Mouse (Mus musculus): ENCODE data around the gene 2610044O15Rik8. TPM values are rescaled to one million over a fixed set of nuclear protein-coding genes. Genes with fewer than 3 reads are reported as not detected.
"Not testable (repeated sequence)": the region's sequence is repeated elsewhere in the genome, so short reads cannot be mapped to it uniquely, and the experiment has no call there.

2610044O15Rik8 gene
- 28.4 and 29.0 TPM in 2 replicates for polyA plus RNA-seq (2015; fragmentation: Nextera tagmentation; extraction: Ambion mirVana)

DNA sequence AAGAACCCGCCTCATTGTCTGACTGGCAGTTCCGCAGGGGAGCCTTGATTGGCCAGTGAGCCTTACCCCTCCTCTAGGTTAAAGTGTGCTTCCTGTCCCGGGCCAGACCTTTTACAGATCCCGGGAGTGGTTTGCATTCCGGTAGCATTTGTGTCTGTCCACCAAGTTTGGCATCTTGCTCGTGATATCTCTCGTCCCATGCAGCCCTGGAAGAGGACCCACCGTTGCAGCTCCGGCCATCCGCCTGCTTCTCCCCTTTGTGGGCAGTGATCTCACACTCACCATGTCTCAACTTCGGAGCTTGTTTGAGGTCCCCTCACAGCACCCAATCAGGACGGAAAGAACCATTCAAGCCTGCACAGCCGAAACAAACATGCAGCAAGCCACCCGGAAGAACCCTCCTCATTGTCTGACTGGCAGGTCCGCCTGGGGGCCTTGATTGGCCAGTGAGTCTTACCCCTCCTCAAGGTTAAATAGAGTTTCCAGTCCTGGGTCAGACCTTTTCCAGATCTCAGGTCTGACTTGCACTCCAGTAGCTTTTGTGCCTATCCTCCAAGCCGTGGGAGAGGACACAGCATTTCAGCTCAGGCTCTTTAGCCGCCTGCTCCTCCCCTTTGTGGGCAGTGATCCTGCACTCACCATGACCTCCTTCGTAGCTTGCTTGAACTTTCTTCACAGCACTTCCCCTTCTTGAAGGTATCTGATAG is at the start of gene 2610044O15Rik8:
2610044O15Rik8 (minus strand) TSS at position 380 of the 707 bp plus-strand sequence.
- H3K9ac ChIP-seq (ENCODE audit: low read depth, low read length) = peak within 1 kb of the TSS; percentile 71
- H3K9me3 ChIP-seq (replicated peaks; ENCODE audit: control insufficient read depth, low read length, poor library complexity, severe bottlenecking) = no peaks in the 10 kb centered on the region

DNA sequence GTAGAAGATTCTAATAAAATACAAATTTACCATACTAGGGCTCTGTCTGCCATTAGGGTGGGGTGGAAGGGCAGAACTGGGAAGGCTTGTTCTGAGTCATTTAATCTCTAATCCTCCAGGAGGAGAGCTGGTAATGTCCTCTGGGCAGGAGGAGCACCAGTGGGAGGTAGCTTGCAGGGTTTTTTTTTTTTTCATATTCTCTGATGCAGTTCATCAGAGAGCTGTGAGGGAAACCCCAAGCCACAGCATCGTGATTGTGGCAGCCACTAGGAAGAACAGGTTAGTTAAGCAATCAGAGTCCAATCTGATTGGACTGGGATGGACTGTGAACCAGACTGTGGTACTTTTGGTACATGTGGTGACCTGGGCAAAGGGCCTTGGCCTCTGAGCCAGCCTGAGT is 31.7 kb upstream of the 2610044O15Rik8 start:
- Histone ChIP-seq H3K4me1 (ENCODE audit: control insufficient read depth, insufficient read depth, low read length) (no peaks in the 10 kb centered on the region), H3K4me2 (ENCODE audit: low read length) (no peak overlapping the region), H3K4me3 (ENCODE audit: low read depth, low read length) (no peak overlapping the region), H3K27me3 (ENCODE audit: control insufficient read depth, insufficient read depth, low read depth, low read length) (no peaks in the 10 kb centered on the region), H3K36me3 (ENCODE audit: control insufficient read depth, insufficient read depth, low read length) (peaks cover 25% of the 10 kb centered on the region), H3K9me3 (replicated peaks; ENCODE audit: control insufficient read depth, low read length, poor library complexity, severe bottlenecking) (peaks cover 26% of the 10 kb centered on the region), H3K27ac (ENCODE audit: low read length) (no peak overlapping the region), H3K9ac (ENCODE audit: low read depth, low read length) (no peak overlapping the region)
- 90% methylated on average over 1 of the region's 1 CpGs for WGBS
- ATAC-seq = no peak

More for the DNA sequence above, at the start of gene 2610044O15Rik8:
- H3K4me3 ChIP-seq (ENCODE audit: low read depth, low read length) = peak within 1 kb of the TSS; percentile 67
- no peaks in the 10 kb centered on the region for H3K36me3 ChIP-seq (ENCODE audit: control insufficient read depth, insufficient read depth, low read length)
- ATAC-seq = peak; percentile 100
- 1% methylated on average over 18 of the region's 18 CpGs for WGBS
- H3K4me2 ChIP-seq (ENCODE audit: low read length) = peak within 1 kb of the TSS; percentile 75
- peaks cover 13% of the 10 kb centered on the region for H3K4me1 ChIP-seq (ENCODE audit: control insufficient read depth, insufficient read depth, low read length)
- H3K27me3 ChIP-seq (ENCODE audit: control insufficient read depth, insufficient read depth, low read depth, low read length) = no peaks in the 10 kb centered on the region
- H3K27ac ChIP-seq (ENCODE audit: low read length) = peak within 1 kb of the TSS; percentile 86

DNA sequence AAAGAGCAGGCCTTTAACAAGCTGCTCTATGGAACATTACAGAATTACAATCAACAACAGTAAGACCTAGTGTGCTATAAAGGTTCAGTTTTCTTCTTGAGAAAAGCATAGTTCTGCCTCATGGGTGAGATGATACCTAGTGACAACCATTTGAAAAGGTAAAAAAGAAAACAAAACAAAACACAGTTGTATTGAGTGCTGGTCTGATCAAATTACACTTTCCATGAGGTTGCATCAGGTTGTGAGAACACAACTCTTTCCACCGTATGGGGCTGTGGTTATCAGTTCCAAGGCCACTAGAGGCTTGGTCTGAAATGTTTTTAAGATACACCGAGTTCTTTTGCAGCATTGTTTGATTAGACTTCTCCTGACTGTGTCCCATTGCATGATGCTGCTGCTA is 30.1 kb upstream of the 2610044O15Rik8 start:
- H3K4me3 ChIP-seq (ENCODE audit: low read depth, low read length) = peak overlapping the region; percentile 55; the same call in 1 of the 2 replicates
- H3K27me3 ChIP-seq (ENCODE audit: control insufficient read depth, insufficient read depth, low read depth, low read length) = no peaks in the 10 kb centered on the region
- no peaks in the 10 kb centered on the region for H3K4me1 ChIP-seq (ENCODE audit: control insufficient read depth, insufficient read depth, low read length)
- whole genome bisulfite sequencing = 81% methylated on average over 2 of the region's 2 CpGs
- no peak overlapping the region for H3K27ac ChIP-seq (ENCODE audit: low read length)
- H3K9ac ChIP-seq (ENCODE audit: low read depth, low read length) = no peak overlapping the region
- H3K9me3 ChIP-seq (replicated peaks; ENCODE audit: control insufficient read depth, low read length, poor library complexity, severe bottlenecking) = peaks cover 14% of the 10 kb centered on the region
- peak overlapping the region; percentile 57 for H3K4me2 ChIP-seq (ENCODE audit: low read length)
- H3K36me3 ChIP-seq (ENCODE audit: control insufficient read depth, insufficient read depth, low read length) = peaks cover 16% of the 10 kb centered on the region
- ATAC-seq = no peak

DNA sequence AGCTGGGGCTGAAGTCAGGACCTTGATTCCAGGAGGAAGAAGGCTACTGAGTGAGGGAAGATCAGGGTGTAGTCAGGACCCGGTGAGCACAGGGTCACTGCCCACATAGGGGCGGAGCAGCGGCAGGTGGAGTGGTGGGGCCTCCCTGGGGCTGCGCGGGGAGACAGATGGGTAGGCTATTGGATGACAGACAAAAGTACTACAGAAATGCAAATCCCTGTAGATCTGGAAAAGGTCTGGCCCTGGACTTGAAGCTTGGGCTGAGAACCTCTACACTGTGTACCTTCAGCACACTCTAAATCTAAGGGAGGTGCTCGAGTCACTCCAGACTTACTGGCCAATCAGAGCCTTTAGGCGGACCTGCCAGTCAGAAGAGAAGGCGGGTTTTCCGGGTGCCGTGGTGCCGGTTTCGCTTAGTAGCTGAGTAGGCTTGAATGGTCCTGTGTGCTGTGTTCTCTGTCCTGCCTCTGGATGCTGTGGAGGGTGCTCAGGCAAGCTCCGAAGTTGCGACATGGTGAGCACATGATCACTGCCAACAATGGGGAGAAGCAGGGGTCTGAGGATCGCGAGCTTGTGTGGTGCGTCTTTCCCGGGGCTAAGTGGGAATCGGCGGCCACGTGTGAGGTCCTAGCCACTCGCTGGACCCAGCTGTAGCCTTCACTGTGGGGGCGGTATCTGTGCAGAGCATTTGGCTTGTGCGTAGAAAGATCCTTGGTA is 29.2 kb upstream of the 2610044O15Rik8 start:
- H3K4me2 ChIP-seq (ENCODE audit: low read length) = peak overlapping the region; percentile 84
- H3K4me3 ChIP-seq (ENCODE audit: low read depth, low read length) = peak overlapping the region; percentile 55
- ATAC-seq = peak; percentile 99
- H3K4me1 ChIP-seq (ENCODE audit: control insufficient read depth, insufficient read depth, low read length); H3K36me3 ChIP-seq (ENCODE audit: control insufficient read depth, insufficient read depth, low read length); H3K27me3 ChIP-seq (ENCODE audit: control insufficient read depth, insufficient read depth, low read depth, low read length): not testable (repeated sequence)
- 1% methylated on average over 23 of the region's 24 CpGs for WGBS
- peaks cover 12% of the 10 kb centered on the region for H3K9me3 ChIP-seq (replicated peaks; ENCODE audit: control insufficient read depth, low read length, poor library complexity, severe bottlenecking)
- H3K27ac ChIP-seq (ENCODE audit: low read length) = peak overlapping the region; percentile 78
- H3K9ac ChIP-seq (ENCODE audit: low read depth, low read length) = peak overlapping the region; percentile 61

DNA sequence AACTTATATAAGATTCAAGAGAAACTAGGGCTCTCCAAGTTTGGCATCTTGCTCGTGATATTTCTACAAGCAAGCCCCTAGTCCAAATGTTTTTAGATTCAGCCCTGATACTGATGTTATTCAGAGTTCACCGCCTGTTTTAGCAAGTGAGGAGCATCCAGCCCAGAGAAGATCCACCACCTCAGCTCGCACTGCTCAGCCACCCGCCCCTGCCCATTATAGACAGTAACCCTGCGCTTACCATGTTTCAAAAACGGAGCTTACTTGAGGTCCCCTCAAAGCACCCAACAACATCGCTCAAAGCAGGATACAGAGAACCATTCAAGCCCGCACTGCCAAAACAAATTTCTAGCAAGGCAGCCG is 561 bp downstream of the 2610044O15Rik8 start:
- H3K27ac ChIP-seq (ENCODE audit: low read length) = peak overlapping the region; percentile 86

More for the DNA sequence above, 561 bp downstream of the 2610044O15Rik8 start:
- peaks cover 13% of the 10 kb centered on the region for H3K4me1 ChIP-seq (ENCODE audit: control insufficient read depth, insufficient read depth, low read length)
- H3K4me2 ChIP-seq (ENCODE audit: low read length) = peak overlapping the region; percentile 75
- no peaks in the 10 kb centered on the region for H3K36me3 ChIP-seq (ENCODE audit: control insufficient read depth, insufficient read depth, low read length)
- H3K27me3 ChIP-seq (ENCODE audit: control insufficient read depth, insufficient read depth, low read depth, low read length) = no peaks in the 10 kb centered on the region
- no peak for ATAC-seq
- 2% methylated on average over 9 of the region's 9 CpGs for WGBS
- peak overlapping the region; percentile 67 for H3K4me3 ChIP-seq (ENCODE audit: low read depth, low read length)
- no peaks in the 10 kb centered on the region for H3K9me3 ChIP-seq (replicated peaks; ENCODE audit: control insufficient read depth, low read length, poor library complexity, severe bottlenecking)
- peak overlapping the region; percentile 71 for H3K9ac ChIP-seq (ENCODE audit: low read depth, low read length)

Other genes with a start within 250 kb of the 2610044O15Rik8 start
- gene Ccdc7a, start 168.9 kb downstream of the 2610044O15Rik8 start, polyA plus RNA-seq (2015; fragmentation: Nextera tagmentation; extraction: Ambion mirVana) = not detected in 2 replicates
- not detected in 2 replicates for gene Ccdc7b, start 167.3 kb downstream of the 2610044O15Rik8 start, polyA plus RNA-seq (2015; fragmentation: Nextera tagmentation; extraction: Ambion mirVana)
- not detected in 2 replicates for gene Gm10999, start 102.7 kb downstream of the 2610044O15Rik8 start, polyA plus RNA-seq (2015; fragmentation: Nextera tagmentation; extraction: Ambion mirVana)